Mouse (Mus musculus) hindbrain, embryonic 15.5 days (tissue): ENCODE data around the gene Ddi2. TPM values are rescaled to one million over a fixed set of nuclear protein-coding genes. Genes with fewer than 3 reads are reported as not detected.

Source experiments
- ATAC-seq: fragments of 200-750 bp; cut with Nextera tagmentation; 2 replicates; pipeline ENCODE4 v1.8.0; 2017; ENCODE audit warnings: low read depth, moderate number of reproducible peaks, moderate TSS enrichment; ENCODE audit not compliant: low FRiP score
- H3K27ac ChIP-seq: fragments of 300-500 bp; sonication (generic); replicated peaks from 2 replicates; pipeline ENCODE4 v1.5.1; 2015; ENCODE audit warnings: mild to moderate bottlenecking, inconsistent platforms
- H3K27me3 ChIP-seq: fragments of 300-500 bp; sonication (generic); 2 replicates; pipeline ENCODE4 v1.6.1; 2015; ENCODE audit warnings: control low read depth, inconsistent platforms
- H3K36me3 ChIP-seq: fragments of 300-500 bp; sonication (generic); 2 replicates; pipeline ENCODE4 v1.6.1; 2015; ENCODE audit warnings: control low read depth, inconsistent platforms
- H3K4me1 ChIP-seq: fragments of 300-500 bp; sonication (generic); replicated peaks from 2 replicates; pipeline ENCODE4 v1.6.1; 2015; ENCODE audit warnings: control low read depth, inconsistent platforms
- H3K4me2 ChIP-seq: fragments of 300-500 bp; sonication (generic); 2 replicates; pipeline ENCODE4 v1.6.1; 2015; ENCODE audit warnings: moderate library complexity, mild to moderate bottlenecking, inconsistent platforms
- H3K4me3 ChIP-seq: fragments of 300-500 bp; sonication (generic); 2 replicates; pipeline ENCODE4 v1.5.1; 2015; ENCODE audit warnings: mild to moderate bottlenecking, inconsistent platforms
- H3K9ac ChIP-seq: fragments of 300-500 bp; sonication (generic); 2 replicates; pipeline ENCODE4 v1.6.1; 2015; ENCODE audit warnings: inconsistent platforms
- H3K9me3 ChIP-seq: fragments of 300-500 bp; sonication (generic); 2 replicates; pipeline ENCODE4 v1.6.1; 2016; ENCODE audit warnings: control low read depth, inconsistent platforms
- WGBS: fragments of 180-500 bp; shearing (Covaris S2); methylation state at CpG from one replicate; pipeline ENCODE4 v1.1.7; 2015; 5-methylcytosine and 5-hydroxymethylcytosine counted together
- polyA plus RNA-seq: library from polyadenylated mRNA; unstranded; fragments of >200 nt; fragmentation: Nextera tagmentation; extraction: Ambion mirVana; gene quantifications from 2 replicates; pipeline ENCODE4 v1.2.1, GENCODE M21; 2015

Gene Ddi2
- polyA plus RNA-seq, 1 experiment from 2014 or later, result 13.8 TPM

- H3K4me2 ChIP-seq, result no peak overlapping the region
- 77% methylated on average over 6 of the region's 6 CpGs for WGBS
- no peak overlapping the region for H3K4me3 ChIP-seq
- H3K9ac ChIP-seq, result no peak overlapping the region
- no peaks in the 10 kb centered on the region for H3K4me1 ChIP-seq
- H3K27ac ChIP-seq, result no peak overlapping the region
- ATAC-seq, result no peak
- H3K36me3 ChIP-seq, result peaks cover 21% of the 10 kb centered on the region
- no peaks in the 10 kb centered on the region for H3K27me3 ChIP-seq
- no peaks in the 10 kb centered on the region for H3K9me3 ChIP-seq
Measured at GRCm38 (mm10) chr4:141758874-141759542, 35.8 kb upstream of the Ddi2 start.

- no peak overlapping the region for H3K9ac ChIP-seq
- H3K4me2 ChIP-seq, result no peak overlapping the region
- H3K27me3 ChIP-seq, result no peaks in the 10 kb centered on the region
- no peak for ATAC-seq
- no peak overlapping the region for H3K27ac ChIP-seq
- no peaks in the 10 kb centered on the region for H3K9me3 ChIP-seq
- H3K4me3 ChIP-seq, result no peak overlapping the region
- no peaks in the 10 kb centered on the region for H3K4me1 ChIP-seq
- WGBS, result 96% methylated on average over 3 of the region's 3 CpGs
- peaks cover 5% of the 10 kb centered on the region for H3K36me3 ChIP-seq
Measured at GRCm38 (mm10) chr4:141757124-141757523, 33.9 kb upstream of the Ddi2 start.

- H3K36me3 ChIP-seq, result no peaks in the 10 kb centered on the region
- H3K4me2 ChIP-seq, result no peak overlapping the region
- no peaks in the 10 kb centered on the region for H3K27me3 ChIP-seq
- no peaks in the 10 kb centered on the region for H3K9me3 ChIP-seq
- H3K4me3 ChIP-seq, result no peak overlapping the region
- 93% methylated on average over 19 of the region's 19 CpGs for WGBS
- no peak overlapping the region for H3K27ac ChIP-seq
- no peak for ATAC-seq
- H3K4me1 ChIP-seq, result no peaks in the 10 kb centered on the region
- no peak overlapping the region for H3K9ac ChIP-seq
Measured at GRCm38 (mm10) chr4:141755375-141755930, 32.2 kb upstream of the Ddi2 start.

GRCm38 (mm10) chr4:141752076-141752421 is 28.8 kb upstream of the Ddi2 start:
- no peak overlapping the region for H3K9ac ChIP-seq
- H3K27ac ChIP-seq, result no peak overlapping the region
- no peak overlapping the region for H3K4me2 ChIP-seq
- WGBS, result 15% methylated on average over 4 of the region's 4 CpGs
- H3K4me1 ChIP-seq, result no peaks in the 10 kb centered on the region
- H3K9me3 ChIP-seq, result no peaks in the 10 kb centered on the region
- H3K4me3 ChIP-seq, result no peak overlapping the region
- ATAC-seq, result no peak
- H3K36me3 ChIP-seq, result no peaks in the 10 kb centered on the region
- H3K27me3 ChIP-seq, result no peaks in the 10 kb centered on the region

- H3K27ac ChIP-seq, result no peak overlapping the region
- H3K27me3 ChIP-seq, result no peaks in the 10 kb centered on the region
- no peaks in the 10 kb centered on the region for H3K9me3 ChIP-seq
- H3K4me1 ChIP-seq, result no peaks in the 10 kb centered on the region
- no peaks in the 10 kb centered on the region for H3K36me3 ChIP-seq
- H3K9ac ChIP-seq, result no peak overlapping the region
- no peak overlapping the region for H3K4me2 ChIP-seq
- ATAC-seq, result no peak
- 41% methylated on average over 4 of the region's 4 CpGs for WGBS
- no peak overlapping the region for H3K4me3 ChIP-seq
Measured at GRCm38 (mm10) chr4:141751419-141752075, 28.3 kb upstream of the Ddi2 start.

GRCm38 (mm10) chr4:141750826-141751225 is 27.6 kb upstream of the Ddi2 start:
- H3K4me1 ChIP-seq, result no peaks in the 10 kb centered on the region
- H3K9ac ChIP-seq, result no peak overlapping the region
- H3K9me3 ChIP-seq, result no peaks in the 10 kb centered on the region
- no peak overlapping the region for H3K4me3 ChIP-seq
- no peak overlapping the region for H3K4me2 ChIP-seq
- H3K36me3 ChIP-seq, result no peaks in the 10 kb centered on the region
- H3K27me3 ChIP-seq, result no peaks in the 10 kb centered on the region
- no peak overlapping the region for H3K27ac ChIP-seq
- no peak for ATAC-seq
- 59% methylated on average over 3 of the region's 3 CpGs for WGBS

GRCm38 (mm10) chr4:141749557-141749956 is 26.3 kb upstream of the Ddi2 start:
- Histone ChIP-seq H3K27me3 (no peaks in the 10 kb centered on the region), H3K4me3 (no peak overlapping the region), H3K4me1 (no peaks in the 10 kb centered on the region), H3K36me3 (no peaks in the 10 kb centered on the region), H3K9me3 (no peaks in the 10 kb centered on the region), H3K9ac (no peak overlapping the region), H3K4me2 (no peak overlapping the region), H3K27ac (no peak overlapping the region)
- ATAC-seq, result no peak
- WGBS, result 29% methylated on average over 11 of the region's 11 CpGs

- H3K36me3 ChIP-seq, result no peaks in the 10 kb centered on the region
Measured at GRCm38 (mm10) chr4:141746578-141747346, 23.5 kb upstream of the Ddi2 start, which contains the start of gene Agmat. Agmat (plus strand) TSS chr4:141746672.

GRCm38 (mm10) chr4:141742381-141742780 is 19.2 kb upstream of the Ddi2 start:
- no peak for ATAC-seq
- Histone ChIP-seq H3K9me3 (no peaks in the 10 kb centered on the region), H3K4me2 (no peak overlapping the region), H3K27ac (no peak overlapping the region), H3K27me3 (no peaks in the 10 kb centered on the region), H3K4me3 (no peak overlapping the region), H3K36me3 (no peaks in the 10 kb centered on the region), H3K9ac (no peak overlapping the region), H3K4me1 (no peaks in the 10 kb centered on the region)
- WGBS, result 94% methylated on average over 4 of the region's 4 CpGs

More at GRCm38 (mm10) chr4:141746578-141747346, 23.5 kb upstream of the Ddi2 start, which contains the start of gene Agmat:
- no peaks in the 10 kb centered on the region for H3K4me1 ChIP-seq
- no peaks in the 10 kb centered on the region for H3K27me3 ChIP-seq
- no peak within 1 kb of the TSS for H3K4me2 ChIP-seq
- H3K27ac ChIP-seq, result no peak within 1 kb of the TSS
- no peak for ATAC-seq
- H3K9me3 ChIP-seq, result no peaks in the 10 kb centered on the region
- no peak within 1 kb of the TSS for H3K4me3 ChIP-seq
- 27% methylated on average over 25 of the region's 25 CpGs for WGBS
- H3K9ac ChIP-seq, result no peak within 1 kb of the TSS

- Histone ChIP-seq H3K27ac (no peak overlapping the region), H3K4me3 (no peak overlapping the region), H3K9ac (no peak overlapping the region), H3K36me3 (no peaks in the 10 kb centered on the region), H3K4me2 (no peak overlapping the region), H3K4me1 (no peaks in the 10 kb centered on the region), H3K27me3 (no peaks in the 10 kb centered on the region), H3K9me3 (no peaks in the 10 kb centered on the region)
- WGBS, result 76% methylated on average over 9 of the region's 9 CpGs
- no peak for ATAC-seq
Measured at GRCm38 (mm10) chr4:141741856-141742255, 18.6 kb upstream of the Ddi2 start.

- no peak overlapping the region for H3K4me3 ChIP-seq
- 75% methylated on average over 8 of the region's 8 CpGs for WGBS
- no peak overlapping the region for H3K4me2 ChIP-seq
- no peaks in the 10 kb centered on the region for H3K36me3 ChIP-seq
- no peaks in the 10 kb centered on the region for H3K27me3 ChIP-seq
- H3K27ac ChIP-seq, result no peak overlapping the region
- no peak overlapping the region for H3K9ac ChIP-seq
- no peak for ATAC-seq
- no peaks in the 10 kb centered on the region for H3K9me3 ChIP-seq
- peaks cover 13% of the 10 kb centered on the region for H3K4me1 ChIP-seq
Measured at GRCm38 (mm10) chr4:141738015-141738414, 14.8 kb upstream of the Ddi2 start.

- H3K4me2 ChIP-seq, result no peak overlapping the region
- WGBS, result 71% methylated on average over 4 of the region's 4 CpGs
- H3K4me1 ChIP-seq, result peaks cover 13% of the 10 kb centered on the region
- no peak overlapping the region for H3K27ac ChIP-seq
- no peak for ATAC-seq
- no peaks in the 10 kb centered on the region for H3K36me3 ChIP-seq
- H3K4me3 ChIP-seq, result no peak overlapping the region
- no peaks in the 10 kb centered on the region for H3K9me3 ChIP-seq
- no peak overlapping the region for H3K9ac ChIP-seq
- no peaks in the 10 kb centered on the region for H3K27me3 ChIP-seq
Measured at GRCm38 (mm10) chr4:141736856-141737255, 13.6 kb upstream of the Ddi2 start.
